Mouse (Mus musculus): ENCODE measurements around the gene Sirt6. TPM values are rescaled to one million over a fixed set of nuclear protein-coding genes. Genes with fewer than 3 reads are reported as not detected.
"Not testable (repeated sequence)": the region's sequence is repeated elsewhere in the genome, so short reads cannot be mapped to it uniquely, and the experiment has no call there.

Gene Sirt6
- total RNA-seq (2021), result 10 to 100 TPM; 23.6 to 25.1 TPM
- long read RNA-seq, experiment 1, transcript Sirt6-201 (8 exons, 1,891 nt), result major isoform, 7 of 16 reads
- long read RNA-seq, experiment 1, partial matches to known transcripts, result 2 of 16 reads
- long read RNA-seq, experiment 1, other reads (novel, unspliced or antisense), result 7 of 16 reads
- long read RNA-seq, experiment 2, transcript Sirt6-201 (8 exons, 1,891 nt), result major isoform, 7 of 15 reads
- long read RNA-seq, experiment 2, partial matches to known transcripts, result 4 of 15 reads
- long read RNA-seq, experiment 2, other reads (novel, unspliced or antisense), result 4 of 15 reads

- intact Hi-C loops (cut with DNase I), result no loop called here
- peak; percentile 93 for DNase-seq (ENCODE audit: low spot score in 2 of 2)
These were observed at the start of gene Sirt6 for GRCm38 (mm10) chr10:81626994-81627835. Gene Sirt6, minus strand, starts transcription at chr10:81627797.

GRCm38 (mm10) chr10:81656174-81656573, 28.6 kb upstream of the Sirt6 start:
- DNase-seq (ENCODE audit: low spot score in 2 of 2), result no peak
- intact Hi-C loops (cut with DNase I), result no loop called here

GRCm38 (mm10) chr10:81655178-81655577, 27.6 kb upstream of the Sirt6 start:
- intact Hi-C loops (cut with DNase I), result no loop called here

GRCm38 (mm10) chr10:81648803-81649775, 21.5 kb upstream of the Sirt6 start, which contains the start of gene Gm10778:
Gene Gm10778, plus strand, starts transcription at chr10:81649059.
- intact Hi-C loops (cut with DNase I), result not testable (repeated sequence)
- peak; percentile 89 to 91 for DNase-seq (ENCODE audit: low spot score in 2 of 2)

More at GRCm38 (mm10) chr10:81655178-81655577, 27.6 kb upstream of the Sirt6 start:
- DNase-seq (ENCODE audit: low spot score in 2 of 2), result peak in 1 of 2 experiments; percentile 0

- DNase-seq (ENCODE audit: low spot score in 2 of 2), result no peak
- intact Hi-C loops (cut with DNase I), result no loop called here
These were observed 18.5 kb upstream of the Sirt6 start for GRCm38 (mm10) chr10:81646015-81646555.

- intact Hi-C loops (cut with DNase I), result no loop called here
- no peak for DNase-seq (ENCODE audit: low spot score in 2 of 2)
These were observed 17.8 kb upstream of the Sirt6 start for GRCm38 (mm10) chr10:81645391-81645790.

GRCm38 (mm10) chr10:81644716-81645115, 17.1 kb upstream of the Sirt6 start:
- no peak for DNase-seq (ENCODE audit: low spot score in 2 of 2)

GRCm38 (mm10) chr10:81644162-81644561, 16.6 kb upstream of the Sirt6 start:
- DNase-seq (ENCODE audit: low spot score in 2 of 2), result no peak
- intact Hi-C loops (cut with DNase I), result no loop called here

More at GRCm38 (mm10) chr10:81644716-81645115, 17.1 kb upstream of the Sirt6 start:
- intact Hi-C loops (cut with DNase I), result no loop called here

- peak; percentile 95 to 96 for DNase-seq (ENCODE audit: low spot score in 2 of 2)
- intact Hi-C loops (cut with DNase I), result no loop called here
These were observed 16.0 kb upstream of the Sirt6 start for GRCm38 (mm10) chr10:81643449-81644055.

- intact Hi-C loops (cut with DNase I), result no loop called here
- DNase-seq (ENCODE audit: low spot score in 2 of 2), result no peak
These were observed 15.3 kb upstream of the Sirt6 start for GRCm38 (mm10) chr10:81642648-81643448.

- DNase-seq (ENCODE audit: low spot score in 2 of 2), result no peak
- intact Hi-C loops (cut with DNase I), result no loop called here
These were observed 14.5 kb upstream of the Sirt6 start for GRCm38 (mm10) chr10:81641978-81642647.

GRCm38 (mm10) chr10:81641566-81641965, 14.0 kb upstream of the Sirt6 start:
- intact Hi-C loops (cut with DNase I), result no loop called here
- DNase-seq (ENCODE audit: low spot score in 2 of 2), result no peak

GRCm38 (mm10) chr10:81640825-81641224, 13.2 kb upstream of the Sirt6 start:
- intact Hi-C loops (cut with DNase I); DNase-seq (ENCODE audit: low spot score in 2 of 2): not testable (repeated sequence)

GRCm38 (mm10) chr10:81638101-81638500, 10.5 kb upstream of the Sirt6 start:
- intact Hi-C loops (cut with DNase I), result no loop called here
- DNase-seq (ENCODE audit: low spot score in 2 of 2), result no peak

GRCm38 (mm10) chr10:81636338-81636737, 8.7 kb upstream of the Sirt6 start:
- no peak for DNase-seq (ENCODE audit: low spot score in 2 of 2)
- intact Hi-C loops (cut with DNase I), result no loop called here

- peak; percentile 83 to 85 for DNase-seq (ENCODE audit: low spot score in 2 of 2)
- intact Hi-C loops (cut with DNase I), result loop anchor here (5.0 kb wide), 1 partner anchor 539 kb away; no protein-coding TSS in a partner anchor
These were observed 5.9 kb upstream of the Sirt6 start for GRCm38 (mm10) chr10:81633253-81634099.

Data from left cerebral cortex, postnatal 14 days (tissue).